Mouse (Mus musculus) lung, embryonic 14.5 days (tissue): ENCODE results near the gene Creb1. TPM values are rescaled to one million over a fixed set of nuclear protein-coding genes. Genes with fewer than 3 reads are reported as not detected.

Experiments
- ATAC-seq: fragments of 200-750 bp; cut with Nextera tagmentation; 2 replicates; pipeline ENCODE4 v1.8.0; 2017; ENCODE audit warnings: mild to moderate bottlenecking, moderate TSS enrichment, moderate library complexity; ENCODE audit not compliant: insufficient read depth
- DNase-seq: peaks from one replicate; pipeline ENCODE4 v3.0.0-alpha.2; 2015
- H3K27ac ChIP-seq: fragments of 300-500 bp; sonication (generic); 2 replicates; pipeline ENCODE4 v1.5.1; 2014; ENCODE audit warnings: low read depth, mild to moderate bottlenecking, moderate library complexity
- H3K27me3 ChIP-seq: fragments of 300-500 bp; sonication (generic); 2 replicates; pipeline ENCODE4 v1.6.1; 2014; ENCODE audit warnings: low read length, control low read depth; ENCODE audit not compliant: insufficient read depth
- H3K36me3 ChIP-seq: fragments of 300-500 bp; sonication (generic); 2 replicates; pipeline ENCODE4 v1.6.1; 2014; ENCODE audit warnings: control low read depth; ENCODE audit not compliant: insufficient read depth
- H3K4me1 ChIP-seq: fragments of 300-500 bp; sonication (generic); 2 replicates; pipeline ENCODE4 v1.6.1; 2014; ENCODE audit warnings: antibody characterized with exemption, control low read depth; ENCODE audit not compliant: insufficient read depth
- H3K4me2 ChIP-seq: fragments of 300-500 bp; sonication (generic); 2 replicates; pipeline ENCODE4 v1.6.1; 2014; ENCODE audit warnings: mild to moderate bottlenecking
- H3K4me3 ChIP-seq: fragments of 300-500 bp; sonication (generic); 2 replicates; pipeline ENCODE4 v1.5.1; 2014; ENCODE audit warnings: low read depth, low read length
- H3K9ac ChIP-seq: fragments of 300-500 bp; sonication (generic); 2 replicates; pipeline ENCODE4 v1.6.1; 2014
- H3K9me3 ChIP-seq: fragments of 300-500 bp; sonication (generic); 2 replicates; pipeline ENCODE4 v1.6.1; 2016; ENCODE audit warnings: low read depth, low read length, control low read depth
- CTCF ChIP-seq: IDR thresholded peaks from 2 replicates; pipeline ENCODE4 v1.5.1; 2016; ENCODE audit warnings: antibody characterized with exemption, low read depth
- WGBS: fragments of 180-500 bp; shearing (Covaris S2); extraction: QIAGEN DNeasy Blood & Tissue Kit; methylation state at CpG from one replicate; pipeline ENCODE4 v1.1.7; 2014; 5-methylcytosine and 5-hydroxymethylcytosine counted together
- polyA plus RNA-seq: library from polyadenylated mRNA; unstranded; fragments of >200 nt; fragmentation: Nextera tagmentation; extraction: Ambion mirVana; gene quantifications from 2 replicates; pipeline ENCODE4 v1.2.1, GENCODE M21; 2014

Gene Creb1
- polyA plus RNA-seq: 50.0 and 52.3 TPM in 2 replicates

GRCm38 (mm10) chr1:64532589-64533470 is at the start of gene Creb1:
Creb1 (plus strand) TSS chr1:64532645.
- no peaks in the 10 kb centered on the region for H3K9me3 ChIP-seq
- H3K36me3 ChIP-seq: no peaks in the 10 kb centered on the region
- peak within 1 kb of the TSS; percentile 97 for H3K9ac ChIP-seq
- WGBS: under 1% methylated on average over 112 of the region's 119 CpGs
- peaks cover 11% of the 10 kb centered on the region; the same call in 1 of the 2 replicates for H3K4me1 ChIP-seq
- H3K27me3 ChIP-seq: no peaks in the 10 kb centered on the region
- peak within 1 kb of the TSS; percentile 85 for H3K4me3 ChIP-seq
- no peak for TF ChIP-seq CTCF
- ATAC-seq (peak; percentile 99), DNase-seq (peak; percentile 98)
- H3K27ac ChIP-seq: peak within 1 kb of the TSS; percentile 100
- peak within 1 kb of the TSS; percentile 87 for H3K4me2 ChIP-seq

GRCm38 (mm10) chr1:64488521-64489029 is 43.9 kb upstream of the Creb1 start:
- no peak overlapping the region for H3K4me3 ChIP-seq
- no peaks in the 10 kb centered on the region for H3K9me3 ChIP-seq
- no peak overlapping the region for H3K9ac ChIP-seq
- DNase-seq: no peak
- H3K27me3 ChIP-seq: no peaks in the 10 kb centered on the region
- no peaks in the 10 kb centered on the region for H3K4me1 ChIP-seq
- H3K36me3 ChIP-seq: no peaks in the 10 kb centered on the region
- no peak overlapping the region for H3K4me2 ChIP-seq
- no peak for TF ChIP-seq CTCF
- WGBS: 49% methylated on average over 4 of the region's 4 CpGs
- ATAC-seq: no peak
- no peak overlapping the region for H3K27ac ChIP-seq

- Histone ChIP-seq H3K27ac (no peak overlapping the region), H3K4me1 (no peaks in the 10 kb centered on the region), H3K9me3 (no peaks in the 10 kb centered on the region; the same call in 1 of the 2 replicates), H3K9ac (no peak overlapping the region), H3K4me2 (no peak overlapping the region), H3K27me3 (no peaks in the 10 kb centered on the region), H3K36me3 (no peaks in the 10 kb centered on the region), H3K4me3 (no peak overlapping the region)
- ATAC-seq (no peak), DNase-seq (no peak)
- no peak for TF ChIP-seq CTCF
Measured at GRCm38 (mm10) chr1:64496803-64497202, 35.6 kb upstream of the Creb1 start.

GRCm38 (mm10) chr1:64501382-64502140 is 30.9 kb upstream of the Creb1 start:
- H3K4me1 ChIP-seq: no peaks in the 10 kb centered on the region
- TF ChIP-seq CTCF: no peak
- H3K4me3 ChIP-seq: no peak overlapping the region
- H3K27ac ChIP-seq: no peak overlapping the region
- no peaks in the 10 kb centered on the region for H3K9me3 ChIP-seq
- H3K36me3 ChIP-seq: no peaks in the 10 kb centered on the region
- no peak for DNase-seq
- H3K4me2 ChIP-seq: no peak overlapping the region
- no peaks in the 10 kb centered on the region for H3K27me3 ChIP-seq
- ATAC-seq: no peak
- no peak overlapping the region for H3K9ac ChIP-seq

GRCm38 (mm10) chr1:64508479-64509096 is 23.9 kb upstream of the Creb1 start:
- WGBS: 76% methylated on average over 7 of the region's 7 CpGs

GRCm38 (mm10) chr1:64509678-64510077 is 22.8 kb upstream of the Creb1 start:
- TF ChIP-seq CTCF: no peak
- WGBS: 41% methylated on average over 1 of the region's 1 CpGs
- H3K4me2 ChIP-seq: no peak overlapping the region

More at GRCm38 (mm10) chr1:64508479-64509096, 23.9 kb upstream of the Creb1 start:
- H3K4me1 ChIP-seq: no peaks in the 10 kb centered on the region
- no peak overlapping the region for H3K4me3 ChIP-seq
- H3K9me3 ChIP-seq: no peaks in the 10 kb centered on the region
- no peak overlapping the region for H3K9ac ChIP-seq
- no peak for DNase-seq
- ATAC-seq: no peak
- no peaks in the 10 kb centered on the region for H3K36me3 ChIP-seq
- H3K27ac ChIP-seq: no peak overlapping the region
- no peak for TF ChIP-seq CTCF
- no peak overlapping the region for H3K4me2 ChIP-seq
- H3K27me3 ChIP-seq: no peaks in the 10 kb centered on the region

More at GRCm38 (mm10) chr1:64509678-64510077, 22.8 kb upstream of the Creb1 start:
- Histone ChIP-seq H3K9ac (no peak overlapping the region), H3K4me1 (no peaks in the 10 kb centered on the region), H3K36me3 (no peaks in the 10 kb centered on the region), H3K27ac (no peak overlapping the region), H3K4me3 (no peak overlapping the region), H3K27me3 (no peaks in the 10 kb centered on the region), H3K9me3 (no peaks in the 10 kb centered on the region)
- no peak for ATAC-seq
- DNase-seq: peak; percentile 32
